Mouse (Mus musculus) forebrain, embryonic 16.5 days (tissue): ENCODE data around the gene Casz1. TPM values are rescaled to one million over a fixed set of nuclear protein-coding genes. Genes with fewer than 3 reads are reported as not detected.
A peak's percentile ranks its signal among the peaks of the same experiment; 100 is the strongest.

ENCODE experiments used
- ATAC-seq: fragments of 200-750 bp; cut with Nextera tagmentation; 2 replicates; pipeline ENCODE4 v1.8.0; 2017; ENCODE audit warnings: mild to moderate bottlenecking, moderate library complexity
- H3K27ac ChIP-seq: fragments of 300-500 bp; sonication (generic); 2 replicates; pipeline ENCODE4 v1.5.1; 2014; ENCODE audit warnings: low read length, control low read depth
- H3K27me3 ChIP-seq: fragments of 300-500 bp; sonication (generic); replicated peaks from 2 replicates; pipeline ENCODE4 v1.6.1; 2014; ENCODE audit warnings: low read length; ENCODE audit not compliant: control insufficient read depth, insufficient read depth
- H3K36me3 ChIP-seq: fragments of 300-500 bp; sonication (generic); 2 replicates; pipeline ENCODE4 v1.6.1; 2014; ENCODE audit not compliant: control insufficient read depth, insufficient read depth
- H3K4me1 ChIP-seq: fragments of 300-500 bp; sonication (generic); replicated peaks from 2 replicates; pipeline ENCODE4 v1.6.1; 2014; ENCODE audit warnings: low read length; ENCODE audit not compliant: control insufficient read depth, insufficient read depth
- H3K4me2 ChIP-seq: fragments of 300-500 bp; sonication (generic); 2 replicates; pipeline ENCODE4 v1.6.1; 2014; ENCODE audit warnings: mild to moderate bottlenecking, low read length, control low read depth
- H3K4me3 ChIP-seq: fragments of 300-500 bp; sonication (generic); replicated peaks from 2 replicates; pipeline ENCODE4 v1.5.1; 2014; ENCODE audit warnings: mild to moderate bottlenecking, low read length, control low read depth
- H3K9ac ChIP-seq: fragments of 300-500 bp; sonication (generic); replicated peaks from 2 replicates; pipeline ENCODE4 v1.6.1; 2014; ENCODE audit warnings: low read depth, low read length, control low read depth
- H3K9me3 ChIP-seq: fragments of 300-500 bp; sonication (generic); 2 replicates; pipeline ENCODE4 v1.6.1; 2016; ENCODE audit warnings: low read length; ENCODE audit not compliant: control insufficient read depth
- WGBS: fragments of 180-500 bp; shearing (Covaris S2); extraction: QIAGEN DNeasy Blood & Tissue Kit; methylation state at CpG from one replicate; pipeline ENCODE4 v1.1.7; 2014; 5-methylcytosine and 5-hydroxymethylcytosine counted together
- polyA plus RNA-seq: library from polyadenylated mRNA; unstranded; fragments of >200 nt; fragmentation: Nextera tagmentation; extraction: Ambion mirVana; gene quantifications from 2 replicates; pipeline ENCODE4 v1.2.1, GENCODE M21; 2015

Gene Casz1
- polyA plus RNA-seq, 1 experiment from 2014 or later, result 1.0 TPM

- no peak overlapping the region for H3K4me3 ChIP-seq
- H3K36me3 ChIP-seq, result no peaks in the 10 kb centered on the region
- WGBS, result 78% methylated on average over 5 of the region's 5 CpGs
- ATAC-seq, result no peak
- no peak overlapping the region for H3K9ac ChIP-seq
- H3K4me2 ChIP-seq, result no peak overlapping the region
- H3K4me1 ChIP-seq, result peaks cover 3% of the 10 kb centered on the region; the same call in 1 of the 2 replicates
- H3K27me3 ChIP-seq, result no peaks in the 10 kb centered on the region
- no peak overlapping the region for H3K27ac ChIP-seq
- H3K9me3 ChIP-seq, result no peaks in the 10 kb centered on the region
Observed at GRCm38 (mm10) chr4:148968859-148969258, 164.6 kb downstream of the Casz1 start.

GRCm38 (mm10) chr4:148969610-148970009 is 165.4 kb downstream of the Casz1 start:
- Histone ChIP-seq H3K4me1 (peaks cover 5% of the 10 kb centered on the region), H3K9ac (no peak overlapping the region), H3K4me2 (no peak overlapping the region), H3K27me3 (no peaks in the 10 kb centered on the region), H3K4me3 (no peak overlapping the region), H3K36me3 (no peaks in the 10 kb centered on the region), H3K27ac (no peak overlapping the region), H3K9me3 (no peaks in the 10 kb centered on the region)
- WGBS, result 62% methylated on average over 5 of the region's 5 CpGs
- no peak for ATAC-seq

- Histone ChIP-seq H3K4me3 (no peak overlapping the region), H3K9ac (no peak overlapping the region), H3K36me3 (no peaks in the 10 kb centered on the region), H3K4me1 (peaks cover 13% of the 10 kb centered on the region), H3K27me3 (no peaks in the 10 kb centered on the region), H3K9me3 (no peaks in the 10 kb centered on the region), H3K4me2 (no peak overlapping the region), H3K27ac (no peak overlapping the region)
- no peak for ATAC-seq
- 86% methylated on average over 4 of the region's 4 CpGs for whole genome bisulfite sequencing
Observed at GRCm38 (mm10) chr4:148970742-148971141, 166.5 kb downstream of the Casz1 start.

DNA sequence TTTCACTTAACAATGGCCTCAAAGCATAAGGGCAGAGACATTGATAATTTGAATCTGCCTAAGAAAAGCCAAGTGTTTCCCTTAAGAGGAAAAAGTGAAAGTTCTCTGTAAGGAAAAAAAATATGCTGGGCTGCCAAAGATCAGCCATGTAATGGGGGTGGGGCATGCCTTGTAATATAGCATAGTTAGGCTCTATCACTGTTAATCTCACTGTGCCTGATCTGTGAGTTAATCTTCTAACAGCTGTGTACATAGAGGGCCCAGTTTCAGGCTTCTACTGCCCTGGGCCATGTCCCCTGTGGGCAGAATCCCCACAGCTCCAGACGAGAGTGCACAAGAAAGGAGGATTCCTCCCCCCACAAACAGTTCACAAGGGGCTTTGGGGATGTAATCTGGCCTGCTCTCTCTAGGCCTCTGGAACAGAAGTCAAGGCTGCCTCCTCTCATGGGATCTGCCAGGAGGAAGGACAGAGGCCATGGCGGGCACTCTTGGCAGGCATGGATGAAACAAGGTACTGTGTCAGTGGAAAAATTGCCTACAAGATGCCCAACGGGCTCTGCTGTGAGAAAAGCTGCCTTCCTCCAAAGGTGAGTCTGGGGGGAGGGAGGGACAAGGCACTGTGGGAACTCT is 167.5 kb downstream of the Casz1 start:
- ATAC-seq, result no peak
- Histone ChIP-seq H3K36me3 (no peaks in the 10 kb centered on the region), H3K27me3 (no peaks in the 10 kb centered on the region), H3K4me3 (no peak overlapping the region), H3K9me3 (no peaks in the 10 kb centered on the region), H3K4me1 (peaks cover 13% of the 10 kb centered on the region), H3K27ac (no peak overlapping the region), H3K4me2 (no peak overlapping the region), H3K9ac (no peak overlapping the region)
- WGBS, result 65% methylated on average over 3 of the region's 3 CpGs

DNA sequence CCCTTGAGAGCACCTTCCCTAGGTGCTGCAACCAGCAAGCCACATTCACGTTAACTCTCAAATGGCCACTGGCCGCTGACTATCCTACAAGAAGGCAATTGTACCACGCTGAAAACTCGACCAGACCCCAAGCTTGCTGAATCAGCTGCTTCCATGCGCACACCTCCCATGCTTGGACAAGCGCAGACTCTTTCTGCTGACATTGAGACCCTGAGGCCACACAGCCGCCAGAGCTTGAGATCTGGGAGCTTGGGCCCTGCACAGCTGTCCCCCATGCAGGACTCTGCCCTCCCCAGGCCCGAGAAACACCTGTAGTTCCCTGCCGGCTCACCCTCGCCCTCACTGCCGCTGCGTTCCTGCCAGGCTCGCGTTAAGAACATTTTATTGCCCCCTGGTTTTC is 168.5 kb downstream of the Casz1 start:
- no peaks in the 10 kb centered on the region for H3K9me3 ChIP-seq
- H3K4me2 ChIP-seq, result no peak overlapping the region
- 84% methylated on average over 14 of the region's 14 CpGs for WGBS
- H3K4me1 ChIP-seq, result peaks cover 9% of the 10 kb centered on the region
- H3K9ac ChIP-seq, result no peak overlapping the region
- no peak for ATAC-seq
- no peak overlapping the region for H3K4me3 ChIP-seq
- no peaks in the 10 kb centered on the region for H3K27me3 ChIP-seq
- H3K36me3 ChIP-seq, result no peaks in the 10 kb centered on the region
- no peak overlapping the region for H3K27ac ChIP-seq

DNA sequence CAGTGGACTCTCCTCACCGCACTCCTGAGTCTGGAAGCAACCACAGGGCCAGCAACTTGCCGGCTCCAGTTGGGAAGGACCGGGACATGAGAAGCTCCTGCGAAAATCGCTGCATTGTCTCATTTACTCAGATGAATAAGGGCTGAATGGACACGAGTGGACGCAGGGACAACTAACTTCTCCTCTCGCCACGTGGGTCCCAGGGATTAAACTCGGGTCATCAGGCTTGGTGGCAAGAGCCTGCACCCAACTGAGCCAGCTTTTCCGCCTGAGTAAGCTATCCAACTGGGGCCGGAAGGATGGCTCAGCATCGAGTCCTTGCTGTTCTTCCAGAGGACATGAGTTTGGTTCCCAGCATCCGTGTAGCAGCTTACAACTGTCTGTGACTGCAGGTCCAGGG is 169.2 kb downstream of the Casz1 start:
- H3K27ac ChIP-seq, result no peak overlapping the region
- WGBS, result 49% methylated on average over 14 of the region's 14 CpGs
- peaks cover 9% of the 10 kb centered on the region for H3K4me1 ChIP-seq
- ATAC-seq, result no peak
- H3K36me3 ChIP-seq, result no peaks in the 10 kb centered on the region
- no peak overlapping the region for H3K4me2 ChIP-seq
- H3K9ac ChIP-seq, result no peak overlapping the region
- no peak overlapping the region for H3K4me3 ChIP-seq
- H3K9me3 ChIP-seq, result no peaks in the 10 kb centered on the region
- H3K27me3 ChIP-seq, result no peaks in the 10 kb centered on the region

GRCm38 (mm10) chr4:148974833-148975232 is 170.6 kb downstream of the Casz1 start:
- peak; percentile 77 for ATAC-seq
- no peaks in the 10 kb centered on the region for H3K9me3 ChIP-seq
- no peak overlapping the region for H3K27ac ChIP-seq
- WGBS, result 32% methylated on average over 7 of the region's 7 CpGs
- H3K4me1 ChIP-seq, result peaks cover 9% of the 10 kb centered on the region
- no peak overlapping the region for H3K9ac ChIP-seq
- no peak overlapping the region for H3K4me2 ChIP-seq
- H3K36me3 ChIP-seq, result no peaks in the 10 kb centered on the region
- H3K27me3 ChIP-seq, result no peaks in the 10 kb centered on the region
- H3K4me3 ChIP-seq, result no peak overlapping the region

DNA sequence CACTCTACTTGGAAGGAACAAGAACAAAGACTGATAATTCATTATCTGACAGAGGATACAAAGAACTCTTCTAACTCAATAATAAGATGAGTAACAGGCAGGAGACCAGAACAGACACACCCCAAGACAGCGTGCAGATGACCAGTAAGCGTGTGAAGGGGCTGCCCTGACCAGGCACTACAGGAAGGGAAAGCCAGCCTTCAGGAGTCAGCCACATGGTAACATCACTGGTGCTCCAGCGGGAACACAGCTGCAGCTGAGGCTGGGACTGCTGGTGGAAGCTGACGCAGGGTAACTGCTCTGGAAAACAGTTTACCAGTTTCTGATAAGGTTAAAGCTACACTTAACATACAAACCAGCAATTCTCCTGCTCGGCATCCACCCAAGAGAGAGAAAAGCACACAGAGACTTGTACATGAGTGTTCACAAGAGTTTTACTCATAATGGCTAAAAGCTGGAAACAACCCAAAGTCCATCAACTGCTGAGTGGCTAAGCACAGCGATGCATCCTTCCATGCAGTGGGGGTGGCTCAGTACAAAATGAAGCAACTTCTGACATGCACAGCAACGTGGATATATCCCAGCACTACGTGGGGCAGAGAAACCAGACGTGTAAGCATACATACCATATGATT is 174.1 kb downstream of the Casz1 start:
- no peak for ATAC-seq

GRCm38 (mm10) chr4:148978926-148979325 is 174.7 kb downstream of the Casz1 start:
- Histone ChIP-seq H3K27ac (no peak overlapping the region), H3K36me3 (no peaks in the 10 kb centered on the region), H3K4me1 (peaks cover 9% of the 10 kb centered on the region), H3K9ac (no peak overlapping the region), H3K4me3 (no peak overlapping the region), H3K4me2 (no peak overlapping the region), H3K27me3 (no peaks in the 10 kb centered on the region), H3K9me3 (no peaks in the 10 kb centered on the region)
- no peak for ATAC-seq
- 82% methylated on average over 11 of the region's 11 CpGs for WGBS

More for the DNA sequence above, 174.1 kb downstream of the Casz1 start:
- no peak overlapping the region for H3K27ac ChIP-seq
- H3K27me3 ChIP-seq, result no peaks in the 10 kb centered on the region
- no peaks in the 10 kb centered on the region for H3K9me3 ChIP-seq
- no peak overlapping the region for H3K4me3 ChIP-seq
- WGBS, result 63% methylated on average over 9 of the region's 9 CpGs
- H3K4me1 ChIP-seq, result peaks cover 9% of the 10 kb centered on the region
- no peak overlapping the region for H3K9ac ChIP-seq
- no peak overlapping the region for H3K4me2 ChIP-seq
- no peaks in the 10 kb centered on the region for H3K36me3 ChIP-seq
